In genomic region chr12:17732546-17732945, GRCm38 (mm10) we compare ENCODE assay signal across 16 mouse cellular contexts. TPM values are rescaled to one million over a fixed set of nuclear protein-coding genes. Genes with fewer than 3 reads are reported as not detected.
A peak's percentile ranks its signal among the peaks of the same experiment; 100 is the strongest.
DNase-seq lines count a peak whose midpoint lies in the region; ATAC-seq and TF ChIP-seq lines count a peak whose summit lies in the region.
"Had no signal": no experiment of that assay in that cellular context is flagged by ENCODE, and none has a peak within 500 bp of the region (broad histone marks: within the 10 kb centered on the region; RNA-seq: fewer than 3 reads in every experiment).

No protein-coding gene starts in this region.

- H3K4me1 ChIP-seq in heart, embryonic 16.5 days (ENCODE audit: control insufficient read depth, insufficient read depth, low read length) = peaks cover 38% of the 10 kb centered on the region
- H3K4me1 ChIP-seq in kidney, postnatal 0 days (replicated peaks; ENCODE audit: insufficient read depth, low read length) = peaks cover 30% of the 10 kb centered on the region
- peaks cover 28% of the 10 kb centered on the region for H3K4me1 ChIP-seq in embryonic facial prominence, embryonic 14.5 days (ENCODE audit: control insufficient read depth, insufficient read depth, low read length)
- peaks cover 46% of the 10 kb centered on the region for H3K4me1 ChIP-seq in stomach, embryonic 14.5 days (ENCODE audit: control insufficient read depth, insufficient read depth, low read length)

- TF ChIP-seq CTCF in kidney, postnatal 0 days (IDR thresholded peaks at IDR 0.05; ENCODE audit: low read depth) = no peak

- no peaks in the 10 kb centered on the region for H3K36me3 ChIP-seq in heart, embryonic 16.5 days (ENCODE audit: control insufficient read depth, insufficient read depth)
- no peaks in the 10 kb centered on the region for H3K36me3 ChIP-seq in kidney, postnatal 0 days (ENCODE audit: insufficient read depth, low read length)
- H3K36me3 ChIP-seq in embryonic facial prominence, embryonic 14.5 days (ENCODE audit: control insufficient read depth, insufficient read depth, low read length) = no peaks in the 10 kb centered on the region
- no peaks in the 10 kb centered on the region for H3K36me3 ChIP-seq in stomach, embryonic 14.5 days (ENCODE audit: control insufficient read depth, insufficient read depth, low read length)
- H3K36me3 ChIP-seq: neural tube, embryonic 13.5 days had no signal

- no peak for ATAC-seq in heart, embryonic 16.5 days (replicated peaks; ENCODE audit: extremely low read depth, insufficient read depth, low FRiP score)
- ATAC-seq in kidney, postnatal 0 days (replicated peaks; ENCODE audit: low FRiP score, low read depth) = no peak
- no peak for ATAC-seq in embryonic facial prominence, embryonic 14.5 days (ENCODE audit: low read depth)
- ATAC-seq in stomach, embryonic 14.5 days (ENCODE audit: insufficient number of reproducible peaks, insufficient read depth, low FRiP score, low read depth) = no peak
- ATAC-seq: midbrain, embryonic 16.5 days had no signal

- peak overlapping the region; percentile 48 for H3K27ac ChIP-seq in heart, embryonic 16.5 days (ENCODE audit: low read length)
- H3K27ac ChIP-seq in kidney, postnatal 0 days = peak overlapping the region; percentile 60
- H3K27ac ChIP-seq in embryonic facial prominence, embryonic 14.5 days (replicated peaks; ENCODE audit: low read depth, low read length) = peak overlapping the region; percentile 57
- H3K27ac ChIP-seq in stomach, embryonic 14.5 days (ENCODE audit: low read length) = peak overlapping the region; percentile 89
- H3K27ac ChIP-seq: left cerebral cortex, adult 2 months; neural tube, embryonic 13.5 days had no signal

- H3K27me3 ChIP-seq in heart, embryonic 16.5 days (ENCODE audit: control insufficient read depth, insufficient read depth, low read length) = no peaks in the 10 kb centered on the region
- H3K27me3 ChIP-seq in kidney, postnatal 0 days (ENCODE audit: insufficient read depth, low read length) = no peaks in the 10 kb centered on the region
- H3K27me3 ChIP-seq in embryonic facial prominence, embryonic 14.5 days (replicated peaks; ENCODE audit: control insufficient read depth, insufficient read depth, low read length) = no peaks in the 10 kb centered on the region
- H3K27me3 ChIP-seq in stomach, embryonic 14.5 days (ENCODE audit: control insufficient read depth, insufficient read depth, low read length) = no peaks in the 10 kb centered on the region
- H3K27me3 ChIP-seq: neural tube, embryonic 13.5 days had no signal

- no peaks in the 10 kb centered on the region; the same call in 1 of the 2 replicates for H3K9me3 ChIP-seq in heart, embryonic 16.5 days (replicated peaks; ENCODE audit: control insufficient read depth, low read length)
- no peaks in the 10 kb centered on the region for H3K9me3 ChIP-seq in kidney, postnatal 0 days (replicated peaks; ENCODE audit: low read length)
- H3K9me3 ChIP-seq in embryonic facial prominence, embryonic 14.5 days (ENCODE audit: control insufficient read depth, low read length) = no peaks in the 10 kb centered on the region
- no peaks in the 10 kb centered on the region for H3K9me3 ChIP-seq in stomach, embryonic 14.5 days (ENCODE audit: control insufficient read depth, low read depth, low read length)
- H3K9me3 ChIP-seq: neural tube, embryonic 13.5 days had no signal

- intact Hi-C loops in heart, postnatal 10 days (cut with DNase I) = no loop called here

- H3K4me3 ChIP-seq in heart, embryonic 16.5 days (ENCODE audit: low read length) = no peak overlapping the region
- no peak overlapping the region for H3K4me3 ChIP-seq in kidney, postnatal 0 days (replicated peaks; ENCODE audit: low read depth, low read length)
- no peak overlapping the region for H3K4me3 ChIP-seq in embryonic facial prominence, embryonic 14.5 days (ENCODE audit: low read depth, low read length)
- no peak overlapping the region for H3K4me3 ChIP-seq in stomach, embryonic 14.5 days (ENCODE audit: low read depth, low read length)
- H3K4me3 ChIP-seq: left cerebral cortex, adult 2 months; neural tube, embryonic 13.5 days had no signal

- DNase-seq in heart, postnatal 10 days = no peak
- DNase-seq in kidney, postnatal 0 days (ENCODE audit: low spot score) = no peak
- no peak for DNase-seq in kidney, postnatal 10 days
- no peak for DNase-seq in embryonic facial prominence, embryonic 14.5 days (ENCODE audit: low spot score)
- DNase-seq in embryo, embryonic 10 days (ENCODE audit: low spot score) = no peak
- no peak for DNase-seq in thymus, postnatal 0 days (ENCODE audit: low spot score)
- DNase-seq: cerebellum, adult 8-10 months; heart, adult 18-20 months; right cerebral cortex, postnatal 4 days; thymus, postnatal 36 days had no signal

- H3K4me2 ChIP-seq in heart, embryonic 16.5 days (ENCODE audit: low read depth, low read length) = no peak overlapping the region; the same call in 1 of the 2 replicates
- no peak overlapping the region for H3K4me2 ChIP-seq in kidney, postnatal 0 days (ENCODE audit: low read length)
- no peak overlapping the region for H3K4me2 ChIP-seq in embryonic facial prominence, embryonic 14.5 days (ENCODE audit: low read depth, low read length)
- no peak overlapping the region for H3K4me2 ChIP-seq in stomach, embryonic 14.5 days (replicated peaks; ENCODE audit: low read depth, low read length)
- H3K4me2 ChIP-seq: liver, embryonic 11.5 days; neural tube, embryonic 13.5 days had no signal

- no peak overlapping the region for H3K9ac ChIP-seq in heart, embryonic 16.5 days (ENCODE audit: low read length)
- H3K9ac ChIP-seq in kidney, postnatal 0 days (ENCODE audit: low read depth, low read length) = no peak overlapping the region
- no peak overlapping the region for H3K9ac ChIP-seq in embryonic facial prominence, embryonic 14.5 days (ENCODE audit: low read depth, low read length)
- H3K9ac ChIP-seq in stomach, embryonic 14.5 days (replicated peaks; ENCODE audit: low read depth, low read length) = no peak overlapping the region
- H3K9ac ChIP-seq: neural tube, embryonic 13.5 days had no signal

- WGBS in heart, embryonic 16.5 days = 71% methylated on average over 4 of the region's 4 CpGs
- 76% methylated on average over 4 of the region's 4 CpGs for WGBS in kidney, postnatal 0 days
- 72% methylated on average over 4 of the region's 4 CpGs for WGBS in embryonic facial prominence, embryonic 14.5 days
- WGBS in stomach, embryonic 14.5 days = 72% methylated on average over 4 of the region's 4 CpGs

RNA-seq across cellular contexts. Expression of gene Hpcal1, which starts 41.9 kb away (rescaled TPM):
- polyA plus RNA-seq in heart, embryonic 16.5 days (2015; fragmentation: Nextera tagmentation; extraction: Ambion mirVana) = 32.7 and 33.4 TPM in 2 replicates
- 10 to 100 TPM; 22.7 to 31.7 TPM for total RNA-seq in heart, postnatal 10 days (2021)
- polyA plus RNA-seq in kidney, postnatal 0 days (2015; fragmentation: Nextera tagmentation; extraction: Ambion mirVana) = 70.6 and 71.0 TPM in 2 replicates
- polyA plus RNA-seq in embryonic facial prominence, embryonic 14.5 days (2014; fragmentation: Nextera tagmentation; extraction: Ambion mirVana) = 57.1 and 57.7 TPM in 2 replicates
- 55.3 and 57.5 TPM in 2 replicates for polyA plus RNA-seq in stomach, embryonic 14.5 days (2014; fragmentation: Nextera tagmentation; extraction: Ambion mirVana)
- polyA plus RNA-seq in thymus, postnatal 0 days (2015; fragmentation: Nextera tagmentation; extraction: Ambion mirVana) = 145 and 152 TPM in 2 replicates
